Mouse (Mus musculus): ENCODE data around the gene Gm20431. TPM values are rescaled to one million over a fixed set of nuclear protein-coding genes. Genes with fewer than 3 reads are reported as not detected.

Gm20431 gene
- polyA plus RNA-seq, 1 experiment from 2014 or later, result 2.7 TPM

GRCm38 (mm10) chr2:167669398-167669797 is 8.1 kb upstream of the Gm20431 start:
- 87% methylated on average over 4 of the region's 4 CpGs for WGBS
- Histone ChIP-seq H3K9me3 (no peaks in the 10 kb centered on the region), H3K4me3 (no peak overlapping the region), H3K36me3 (replicated peaks) (no peaks in the 10 kb centered on the region), H3K27ac (no peak overlapping the region), H3K27me3 (ENCODE audit: poor library complexity, severe bottlenecking) (no peaks in the 10 kb centered on the region), H3K4me1 (peaks cover 14% of the 10 kb centered on the region; the same call in 1 of the 2 replicates)
- DNase-seq (ENCODE audit: extremely low spot score, low spot score), result no peak

- WGBS, result 90% methylated on average over 5 of the region's 5 CpGs
- Histone ChIP-seq H3K9me3 (no peaks in the 10 kb centered on the region), H3K4me1 (peaks cover 14% of the 10 kb centered on the region; the same call in 1 of the 2 replicates), H3K27ac (no peak overlapping the region), H3K36me3 (replicated peaks) (no peaks in the 10 kb centered on the region), H3K4me3 (no peak overlapping the region), H3K27me3 (ENCODE audit: poor library complexity, severe bottlenecking) (peaks cover under 1% of the 10 kb centered on the region; the same call in 1 of the 2 replicates)
- DNase-seq (ENCODE audit: extremely low spot score, low spot score), result no peak
Observed at GRCm38 (mm10) chr2:167668426-167668825, 7.1 kb upstream of the Gm20431 start.

- no peak for DNase-seq (ENCODE audit: extremely low spot score, low spot score)
- H3K9me3 ChIP-seq, result no peaks in the 10 kb centered on the region
- H3K27me3 ChIP-seq (ENCODE audit: poor library complexity, severe bottlenecking), result peaks cover 17% of the 10 kb centered on the region
- no peaks in the 10 kb centered on the region for H3K36me3 ChIP-seq (replicated peaks)
- H3K27ac ChIP-seq, result no peak overlapping the region
- H3K4me3 ChIP-seq, result no peak overlapping the region
- WGBS, result 83% methylated on average over 18 of the region's 18 CpGs
- H3K4me1 ChIP-seq, result peaks cover 11% of the 10 kb centered on the region
Observed at GRCm38 (mm10) chr2:167665972-167666713, 4.8 kb upstream of the Gm20431 start.

- Histone ChIP-seq H3K36me3 (replicated peaks) (peaks cover 8% of the 10 kb centered on the region), H3K4me3 (peak overlapping the region; percentile 89; the same call in 1 of the 2 replicates), H3K9me3 (no peaks in the 10 kb centered on the region), H3K27ac (no peak overlapping the region), H3K27me3 (ENCODE audit: poor library complexity, severe bottlenecking) (peaks cover 17% of the 10 kb centered on the region), H3K4me1 (peaks cover 44% of the 10 kb centered on the region)
- DNase-seq (ENCODE audit: extremely low spot score, low spot score), result no peak
- 59% methylated on average over 6 of the region's 6 CpGs for WGBS
Observed at GRCm38 (mm10) chr2:167662713-167663112, 1.4 kb upstream of the Gm20431 start.

GRCm38 (mm10) chr2:167660611-167660971 is 705 bp downstream of the Gm20431 start:
- 2% methylated on average over 12 of the region's 12 CpGs for WGBS
- H3K27me3 ChIP-seq (ENCODE audit: poor library complexity, severe bottlenecking), result peaks cover 17% of the 10 kb centered on the region
- DNase-seq (ENCODE audit: extremely low spot score, low spot score), result peak; percentile 28
- peak overlapping the region; percentile 90 for H3K27ac ChIP-seq
- H3K4me3 ChIP-seq, result peak overlapping the region; percentile 89
- peaks cover 21% of the 10 kb centered on the region for H3K36me3 ChIP-seq (replicated peaks)
- peaks cover 51% of the 10 kb centered on the region for H3K4me1 ChIP-seq
- H3K9me3 ChIP-seq, result no peaks in the 10 kb centered on the region

GRCm38 (mm10) chr2:167659847-167660610 is 1.3 kb downstream of the Gm20431 start:
- H3K9me3 ChIP-seq, result no peaks in the 10 kb centered on the region
- peak overlapping the region; percentile 89 for H3K4me3 ChIP-seq
- DNase-seq (ENCODE audit: extremely low spot score, low spot score), result no peak
- peaks cover 51% of the 10 kb centered on the region for H3K4me1 ChIP-seq
- peaks cover 17% of the 10 kb centered on the region for H3K27me3 ChIP-seq (ENCODE audit: poor library complexity, severe bottlenecking)
- peaks cover 22% of the 10 kb centered on the region for H3K36me3 ChIP-seq (replicated peaks)
- peak overlapping the region; percentile 90 for H3K27ac ChIP-seq
- 30% methylated on average over 13 of the region's 13 CpGs for WGBS

GRCm38 (mm10) chr2:167659177-167659846 is 2.0 kb downstream of the Gm20431 start:
- DNase-seq (ENCODE audit: extremely low spot score, low spot score), result no peak
- Histone ChIP-seq H3K9me3 (no peaks in the 10 kb centered on the region), H3K27me3 (ENCODE audit: poor library complexity, severe bottlenecking) (peaks cover 17% of the 10 kb centered on the region), H3K36me3 (replicated peaks) (peaks cover 29% of the 10 kb centered on the region), H3K4me1 (peaks cover 51% of the 10 kb centered on the region), H3K27ac (peak overlapping the region; percentile 4; the same call in 1 of the 2 replicates), H3K4me3 (peak overlapping the region; percentile 89)
- 72% methylated on average over 10 of the region's 10 CpGs for WGBS

GRCm38 (mm10) chr2:167658712-167659111 is 2.6 kb downstream of the Gm20431 start:
- Histone ChIP-seq H3K9me3 (no peaks in the 10 kb centered on the region), H3K27me3 (ENCODE audit: poor library complexity, severe bottlenecking) (peaks cover 17% of the 10 kb centered on the region), H3K36me3 (replicated peaks) (peaks cover 35% of the 10 kb centered on the region), H3K27ac (no peak overlapping the region), H3K4me1 (peaks cover 51% of the 10 kb centered on the region), H3K4me3 (no peak overlapping the region)
- WGBS, result 81% methylated on average over 11 of the region's 11 CpGs
- DNase-seq (ENCODE audit: extremely low spot score, low spot score), result no peak

- Histone ChIP-seq H3K4me1 (peaks cover 51% of the 10 kb centered on the region), H3K27ac (no peak overlapping the region), H3K36me3 (replicated peaks) (peaks cover 43% of the 10 kb centered on the region), H3K9me3 (no peaks in the 10 kb centered on the region), H3K4me3 (no peak overlapping the region), H3K27me3 (ENCODE audit: poor library complexity, severe bottlenecking) (peaks cover 12% of the 10 kb centered on the region)
- WGBS, result 90% methylated on average over 4 of the region's 4 CpGs
- no peak for DNase-seq (ENCODE audit: extremely low spot score, low spot score)
Observed at GRCm38 (mm10) chr2:167657973-167658372, 3.3 kb downstream of the Gm20431 start.

- Histone ChIP-seq H3K9me3 (no peaks in the 10 kb centered on the region), H3K27me3 (ENCODE audit: poor library complexity, severe bottlenecking) (peaks cover under 1% of the 10 kb centered on the region; the same call in 1 of the 2 replicates), H3K4me1 (peaks cover 43% of the 10 kb centered on the region), H3K4me3 (no peak overlapping the region), H3K36me3 (replicated peaks) (peaks cover 54% of the 10 kb centered on the region), H3K27ac (no peak overlapping the region)
- DNase-seq (ENCODE audit: extremely low spot score, low spot score), result no peak
- 89% methylated on average over 16 of the region's 16 CpGs for WGBS
Observed at GRCm38 (mm10) chr2:167656629-167657478, 4.4 kb downstream of the Gm20431 start.

- 88% methylated on average over 10 of the region's 10 CpGs for WGBS
- no peaks in the 10 kb centered on the region for H3K27me3 ChIP-seq (ENCODE audit: poor library complexity, severe bottlenecking)
Observed at GRCm38 (mm10) chr2:167654911-167655600, 6.2 kb downstream of the Gm20431 start.

More at GRCm38 (mm10) chr2:167654911-167655600, 6.2 kb downstream of the Gm20431 start:
- no peak overlapping the region for H3K4me3 ChIP-seq
- peaks cover 31% of the 10 kb centered on the region for H3K4me1 ChIP-seq
- no peaks in the 10 kb centered on the region for H3K9me3 ChIP-seq
- DNase-seq (ENCODE audit: extremely low spot score, low spot score), result no peak
- H3K27ac ChIP-seq, result no peak overlapping the region
- H3K36me3 ChIP-seq (replicated peaks), result peaks cover 67% of the 10 kb centered on the region

Data from forebrain, embryonic 10.5 days (tissue).